Mouse (Mus musculus) kidney, adult 2 months (tissue): Measurements from ENCODE around the gene Gdf11.

Experiments used
- CTCF ChIP-seq: fragments of 200-500 bp; conservative IDR thresholded peaks from 2 replicates; pipeline ENCODE4 v1.5.1; 2011; ENCODE audit warnings: low read depth, mild to moderate bottlenecking, control low read depth, low read length, moderate library complexity, mixed read lengths; ENCODE audit not compliant: insufficient read depth, insufficient read length
- POLR2A ChIP-seq: fragments of 200-500 bp; IDR thresholded peaks from one replicate; pipeline ENCODE4 v1.6.1; 2011; ENCODE audit warnings: low read depth, low read length, control low read depth

- TF ChIP-seq CTCF (no peak), POLR2A (no peak)
Observed at GRCm38 (mm10) chr10:128917400-128917799, 25.9 kb upstream of the Gdf11 start.
